Mouse (Mus musculus) neural tube, embryonic 14.5 days (tissue): ENCODE results near the gene Sqor. TPM values are rescaled to one million over a fixed set of nuclear protein-coding genes. Genes with fewer than 3 reads are reported as not detected.

Experiments
- polyA plus RNA-seq: library from polyadenylated mRNA; unstranded; fragments of >200 nt; fragmentation: Nextera tagmentation; extraction: Ambion mirVana; gene quantifications from 2 replicates; pipeline ENCODE4 v1.2.1, GENCODE M21; 2014

Sqor gene
- polyA plus RNA-seq, 1 experiment from 2014 or later = 3.0 TPM

Other genes with a start within 250 kb of the Sqor start
- 35.3 and 37.6 TPM in 2 replicates for gene Gatm, start 153.9 kb upstream of the Sqor start, polyA plus RNA-seq
- gene AA467197, start 128.3 kb upstream of the Sqor start, polyA plus RNA-seq = 0.50 and 0.64 TPM in 2 replicates
- gene Slc30a4, start 62.6 kb upstream of the Sqor start, polyA plus RNA-seq = 12.5 and 13.9 TPM in 2 replicates
- gene Bloc1s6, start 26.7 kb upstream of the Sqor start, polyA plus RNA-seq = 84.3 and 86.5 TPM in 2 replicates